ENCODE assay signal across 27 mouse cellular contexts in the genomic region with DNA sequence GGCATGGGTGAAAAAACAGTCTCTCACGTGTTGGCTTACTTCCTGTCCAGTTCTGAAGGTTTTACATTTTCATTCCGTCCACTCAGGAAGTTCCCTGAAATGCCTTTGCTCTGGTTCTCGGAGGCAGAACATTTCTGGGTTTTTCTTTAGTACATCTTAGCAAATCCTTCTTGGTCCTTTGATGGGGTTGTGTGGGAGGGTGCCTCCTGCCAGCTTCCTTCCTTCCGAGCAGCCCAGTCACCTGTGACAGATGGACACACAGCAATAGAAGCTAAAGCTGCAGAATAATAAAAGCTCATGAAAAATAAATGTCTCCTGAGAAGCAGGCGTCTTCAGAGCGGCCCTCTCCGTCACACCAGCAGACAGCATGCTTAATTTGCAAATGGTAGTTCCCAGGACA. TPM values are rescaled to one million over a fixed set of nuclear protein-coding genes. Genes with fewer than 3 reads are reported as not detected.
DNase-seq lines count a peak whose midpoint lies in the region; ATAC-seq lines count a peak whose summit lies in the region.
"Had no signal": no experiment of that assay in that cellular context is flagged by ENCODE, and none has a peak within 500 bp of the region (broad histone marks: within the 10 kb centered on the region; RNA-seq: fewer than 3 reads in every experiment).

No protein-coding gene starts in this region.

- H3K4me1 ChIP-seq in neural tube, embryonic 13.5 days (replicated peaks): peaks cover 26% of the 10 kb centered on the region
- peaks cover 15% of the 10 kb centered on the region; the same call in 1 of the 2 replicates for H3K4me1 ChIP-seq in neural tube, embryonic 15.5 days

- no peak for ATAC-seq in neural tube, embryonic 13.5 days (ENCODE audit: low read depth)
- no peak for ATAC-seq in neural tube, embryonic 15.5 days (ENCODE audit: low FRiP score)
- no peak for ATAC-seq in megakaryocyte, adult 5-6 weeks (ENCODE audit: poor library complexity, severe bottlenecking)
- ATAC-seq: activated CD4-positive, CD25-positive, alpha-beta regulatory T cell, adult 4 months; CD4-positive, CD25-positive, alpha-beta regulatory T cell, adult 4 months; forebrain, embryonic 14.5 days; forebrain, postnatal 0 days; hindbrain, embryonic 16.5 days had no signal

- intact Hi-C loops in left cerebral cortex, postnatal 10 days (cut with DNase I): no loop called here

- 0 out of 2 replicates have a peak overlapping the region, but pooled peaks have one; percentile 18 for H3K27ac ChIP-seq in neural tube, embryonic 13.5 days (replicated peaks)
- H3K27ac ChIP-seq in neural tube, embryonic 15.5 days (replicated peaks): no peak overlapping the region
- H3K27ac ChIP-seq: embryonic facial prominence, embryonic 12.5 days; embryonic facial prominence, embryonic 15.5 days; heart, embryonic 15.5 days; hindbrain, embryonic 10.5 days; hindbrain, embryonic 13.5 days had no signal

- H3K9ac ChIP-seq in neural tube, embryonic 13.5 days: no peak overlapping the region
- no peak overlapping the region for H3K9ac ChIP-seq in neural tube, embryonic 15.5 days (replicated peaks)
- H3K9ac ChIP-seq: embryonic facial prominence, embryonic 12.5 days; embryonic facial prominence, embryonic 15.5 days; forebrain, postnatal 0 days; heart, embryonic 12.5 days; heart, embryonic 15.5 days; hindbrain, embryonic 13.5 days had no signal

- H3K4me2 ChIP-seq in neural tube, embryonic 13.5 days: no peak overlapping the region
- H3K4me2 ChIP-seq in neural tube, embryonic 15.5 days: no peak overlapping the region
- H3K4me2 ChIP-seq: embryonic facial prominence, embryonic 12.5 days; embryonic facial prominence, embryonic 15.5 days; heart, embryonic 12.5 days; heart, embryonic 15.5 days; hindbrain, embryonic 13.5 days had no signal

- no peaks in the 10 kb centered on the region for H3K9me3 ChIP-seq in neural tube, embryonic 13.5 days
- no peaks in the 10 kb centered on the region for H3K9me3 ChIP-seq in neural tube, embryonic 15.5 days (replicated peaks)
- H3K9me3 ChIP-seq: embryonic facial prominence, embryonic 12.5 days; embryonic facial prominence, embryonic 15.5 days; heart, embryonic 15.5 days; hindbrain, embryonic 10.5 days; hindbrain, embryonic 13.5 days had no signal

- H3K27me3 ChIP-seq in neural tube, embryonic 13.5 days: no peaks in the 10 kb centered on the region
- no peaks in the 10 kb centered on the region for H3K27me3 ChIP-seq in neural tube, embryonic 15.5 days (replicated peaks)
- H3K27me3 ChIP-seq: embryonic facial prominence, embryonic 12.5 days; embryonic facial prominence, embryonic 15.5 days; heart, embryonic 15.5 days; hindbrain, embryonic 13.5 days had no signal

- peak; percentile 26 to 64 for DNase-seq in left cerebral cortex, adult 18-20 months (ENCODE audit: low spot score in 2 of 2)
- no peak for DNase-seq in left cerebral cortex, postnatal 10 days (ENCODE audit: extremely low spot score in 1 of 2, low spot score in 2 of 2)
- DNase-seq in right cerebral cortex, postnatal 25 days: peak; percentile 29
- no peak for DNase-seq in right cerebral cortex, postnatal 4 days
- DNase-seq in telencephalon, adult 2 months (ENCODE audit: low read depth, low spot score): peak; percentile 62
- DNase-seq: adrenal gland, adult 8-10 months; adrenal gland, postnatal 25 days; cerebellum, adult 18-20 months; cerebellum, adult 9-11 months; forebrain, postnatal 0 days; gastrocnemius, postnatal 25 days; heart, adult 18-20 months; heart, postnatal 10 days; heart, postnatal 36 days had no signal

- WGBS in neural tube, embryonic 13.5 days: 62% methylated on average over 7 of the region's 7 CpGs
- 64% methylated on average over 7 of the region's 7 CpGs for WGBS in neural tube, embryonic 15.5 days

- H3K36me3 ChIP-seq in neural tube, embryonic 13.5 days: no peaks in the 10 kb centered on the region
- H3K36me3 ChIP-seq in neural tube, embryonic 15.5 days: no peaks in the 10 kb centered on the region
- H3K36me3 ChIP-seq: embryonic facial prominence, embryonic 12.5 days; embryonic facial prominence, embryonic 15.5 days; heart, embryonic 12.5 days; heart, embryonic 15.5 days; hindbrain, embryonic 10.5 days; hindbrain, embryonic 13.5 days had no signal

- no peak overlapping the region for H3K4me3 ChIP-seq in neural tube, embryonic 13.5 days
- H3K4me3 ChIP-seq in neural tube, embryonic 15.5 days (replicated peaks): no peak overlapping the region
- H3K4me3 ChIP-seq: embryonic facial prominence, embryonic 12.5 days; embryonic facial prominence, embryonic 15.5 days; heart, embryonic 12.5 days; heart, embryonic 15.5 days; hindbrain, embryonic 10.5 days; hindbrain, embryonic 13.5 days had no signal

RNA-seq across cellular contexts. Expression of a gene that starts 57.7 kb away (rescaled TPM):
- total RNA-seq in left cerebral cortex, adult 18-20 months (2021): 10 to 100 TPM; 12.1 to 12.9 TPM
- total RNA-seq in left cerebral cortex, postnatal 10 days (2021): 10 to 100 TPM; 11.3 to 11.5 TPM
- 3.6 and 3.8 TPM in 2 replicates for polyA plus RNA-seq in neural tube, embryonic 13.5 days (2015; fragmentation: Nextera tagmentation; extraction: Ambion mirVana)
- polyA plus RNA-seq in neural tube, embryonic 15.5 days (2015; fragmentation: Nextera tagmentation; extraction: Ambion mirVana): 3.1 and 4.6 TPM in 2 replicates
- 5.5 and 6.6 TPM in 2 replicates for total RNA-seq in megakaryocyte, adult 5-6 weeks (2015)
- 4.2 and 5.4 TPM in 2 replicates for total RNA-seq in megakaryocyte, adult 5-6 weeks (2017)

RNA-seq across cellular contexts. Expression of a gene that starts 57.8 kb away (rescaled TPM):
- 10 to 100 TPM; 21.2 to 23.9 TPM for total RNA-seq in left cerebral cortex, adult 18-20 months (2021)
- 10 to 100 TPM; 23.7 to 25.2 TPM for total RNA-seq in left cerebral cortex, postnatal 10 days (2021)
- 24.1 and 27.3 TPM in 2 replicates for polyA plus RNA-seq in neural tube, embryonic 13.5 days (2015; fragmentation: Nextera tagmentation; extraction: Ambion mirVana)
- 21.5 and 27.4 TPM in 2 replicates for polyA plus RNA-seq in neural tube, embryonic 15.5 days (2015; fragmentation: Nextera tagmentation; extraction: Ambion mirVana)
- total RNA-seq in megakaryocyte, adult 5-6 weeks (2015): 14.5 and 15.3 TPM in 2 replicates
- 14.6 and 19.6 TPM in 2 replicates for total RNA-seq in megakaryocyte, adult 5-6 weeks (2017)

Comparison
In these comparisons a context has a peak if more than half of its experiments do, and no peak if none do; other contexts are left out.
1. DNase-seq: peak in left cerebral cortex, adult 18-20 months (2 of 2), right cerebral cortex, postnatal 25 days (single experiment) and telencephalon, adult 2 months (single experiment); none in left cerebral cortex, postnatal 10 days (0 of 2) and right cerebral cortex, postnatal 4 days (single experiment).